Mouse (Mus musculus) layer of hippocampus, adult 6 months (tissue): ENCODE results near the gene Olfr862. TPM values are rescaled to one million over a fixed set of nuclear protein-coding genes. Genes with fewer than 3 reads are reported as not detected.

Experiments
- long read RNA-seq, 2 experiments: library from polyadenylated mRNA; unstranded; transcript quantifications; one replicate each; pipeline ENCODE4 v2.0.0; 2019 to 2020
- polyA plus RNA-seq: library from polyadenylated mRNA; unstranded; fragments of <200 nt; fragmentation: Nextera tagmentation; gene quantifications from 2 replicates; pipeline ENCODE4 v1.2.3, GENCODE M21; 2021

The Olfr862 gene
- polyA plus RNA-seq = not detected in 2 replicates
- long read RNA-seq, experiment 1 = 0 reads
- long read RNA-seq, experiment 2 = 0 reads

GRCm38 (mm10) chr9:19887904-19888303 lies at the start of gene Olfr862:
Olfr862 (minus strand) TSS chr9:19888004.

GRCm38 (mm10) chr9:19916565-19916964 lies 28.8 kb upstream of the Olfr862 start, which contains the start of gene Olfr77:
Olfr77 (plus strand) TSS chr9:19916865.

GRCm38 (mm10) chr9:19849647-19850046 lies 38.2 kb downstream of the Olfr862 start, which contains the start of gene Olfr860:
Olfr860 (minus strand) TSS chr9:19849747.

Other genes with a start within 250 kb of the Olfr862 start
- gene Olfr857, start 178.6 kb downstream of the Olfr862 start, polyA plus RNA-seq = not detected in 2 replicates
- not detected in 2 replicates for gene Olfr58, start 107.7 kb downstream of the Olfr862 start, polyA plus RNA-seq
- gene Olfr859, start 83.1 kb downstream of the Olfr862 start, polyA plus RNA-seq = not detected in 2 replicates
- not detected in 2 replicates for gene Olfr860, start 38.3 kb downstream of the Olfr862 start, polyA plus RNA-seq
- gene Olfr77, start 28.9 kb upstream of the Olfr862 start, polyA plus RNA-seq = 0.45 and 0.57 TPM in 2 replicates
- gene Olfr866, start 140.0 kb upstream of the Olfr862 start, polyA plus RNA-seq = not detected in 2 replicates
- gene Olfr867, start 169.6 kb upstream of the Olfr862 start, polyA plus RNA-seq = not detected in 2 replicates
- not detected in 2 replicates for gene Olfr868, start 210.6 kb upstream of the Olfr862 start, polyA plus RNA-seq
- not detected in 2 replicates for gene Olfr869, start 241.0 kb upstream of the Olfr862 start, polyA plus RNA-seq